In the genomic region with DNA sequence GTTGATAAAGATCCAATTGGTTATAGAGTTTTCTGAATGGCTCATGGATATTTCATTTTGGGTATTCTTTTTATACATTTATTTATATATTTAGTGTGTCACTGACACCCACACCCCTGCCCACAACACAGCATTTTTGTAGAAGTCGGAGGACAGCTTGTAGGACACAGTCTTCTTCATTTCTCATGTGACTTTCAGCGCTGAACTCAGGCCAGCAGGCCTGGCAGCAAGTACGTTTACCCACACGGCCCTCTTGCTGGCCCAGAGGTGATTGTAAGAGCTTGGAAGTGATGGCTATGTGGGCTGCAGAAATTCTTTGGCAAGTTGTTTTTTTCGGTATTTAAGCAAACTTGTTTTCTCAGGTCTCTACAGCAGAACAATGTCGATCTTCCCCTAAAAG, we compare ENCODE assay signal across 17 mouse cellular contexts. TPM values are rescaled to one million over a fixed set of nuclear protein-coding genes. Genes with fewer than 3 reads are reported as not detected.
DNase-seq lines count a peak whose midpoint lies in the region; ATAC-seq and TF ChIP-seq lines count a peak whose summit lies in the region.
"Had no signal": no experiment of that assay in that cellular context is flagged by ENCODE, and none has a peak within 500 bp of the region (broad histone marks: within the 10 kb centered on the region; RNA-seq: fewer than 3 reads in every experiment).

No protein-coding gene starts in this region.

- TF ChIP-seq POLR2A in liver, adult 2 months (IDR thresholded peaks at IDR 0.05; ENCODE audit: extremely low read depth, insufficient read depth, low read length), result no peak
- TF ChIP-seq POLR2A in thymus, adult 2 months (IDR thresholded peaks at IDR 0.05; ENCODE audit: control insufficient read depth, extremely low read depth, insufficient read depth, low read length, poor library complexity), result no peak

- H3K27me3 ChIP-seq in liver, adult 2 months (ENCODE audit: control insufficient read depth, insufficient read depth, low read length), result no peaks in the 10 kb centered on the region
- no peaks in the 10 kb centered on the region for H3K27me3 ChIP-seq in liver, embryonic 11.5 days (replicated peaks; ENCODE audit: control insufficient read depth, insufficient read depth, low read length)
- no peaks in the 10 kb centered on the region for H3K27me3 ChIP-seq in thymus, adult 2 months (ENCODE audit: control insufficient read depth, insufficient read depth, low read length)
- H3K27me3 ChIP-seq: embryonic facial prominence, embryonic 12.5 days had no signal

- TF ChIP-seq CTCF in liver, adult 2 months (IDR thresholded peaks at IDR 0.05; ENCODE audit: low read depth, low read length), result no peak
- no peak for TF ChIP-seq CTCF in thymus, adult 2 months (IDR thresholded peaks at IDR 0.05; ENCODE audit: borderline replicate concordance, control insufficient read depth, extremely low read depth, insufficient read depth, low read length, poor library complexity)

- no peaks in the 10 kb centered on the region for H3K9me3 ChIP-seq in liver, embryonic 11.5 days (ENCODE audit: control insufficient read depth, low read length)
- H3K9me3 ChIP-seq: embryonic facial prominence, embryonic 12.5 days had no signal

- H3K4me3 ChIP-seq in liver, adult 2 months (ENCODE audit: insufficient read depth, low read depth, low read length), result no peak overlapping the region
- H3K4me3 ChIP-seq in liver, embryonic 11.5 days (ENCODE audit: low read depth, low read length), result no peak overlapping the region
- no peak overlapping the region for H3K4me3 ChIP-seq in thymus, adult 2 months (ENCODE audit: control insufficient read depth, insufficient read depth, low read length)
- H3K4me3 ChIP-seq: embryonic facial prominence, embryonic 12.5 days had no signal

- no peaks in the 10 kb centered on the region for H3K4me1 ChIP-seq in liver, adult 2 months (ENCODE audit: control insufficient read depth, insufficient read depth, low read length)
- no peaks in the 10 kb centered on the region for H3K4me1 ChIP-seq in liver, embryonic 11.5 days (replicated peaks; ENCODE audit: control insufficient read depth, insufficient read depth, low read length)
- H3K4me1 ChIP-seq in thymus, adult 2 months (replicated peaks; ENCODE audit: control insufficient read depth, insufficient read depth, low read length), result no peaks in the 10 kb centered on the region
- H3K4me1 ChIP-seq: embryonic facial prominence, embryonic 12.5 days had no signal

- peaks cover 14% of the 10 kb centered on the region for H3K36me3 ChIP-seq in liver, adult 2 months (ENCODE audit: control insufficient read depth, insufficient read depth, low read length)
- 0 out of 2 replicates have a peak, but pooled peaks cover 2% of the 10 kb centered on the region for H3K36me3 ChIP-seq in liver, embryonic 11.5 days (ENCODE audit: control insufficient read depth, insufficient read depth, low read length)
- H3K36me3 ChIP-seq in thymus, adult 2 months (ENCODE audit: control insufficient read depth, insufficient read depth, low read length), result no peaks in the 10 kb centered on the region
- H3K36me3 ChIP-seq: embryonic facial prominence, embryonic 12.5 days had no signal

- H3K4me2 ChIP-seq in liver, embryonic 11.5 days, result no peak overlapping the region
- H3K4me2 ChIP-seq: embryonic facial prominence, embryonic 12.5 days had no signal

- DNase-seq in frontal cortex, postnatal 10 days (ENCODE audit: low spot score in 2 of 2), result no peak
- peak; percentile 28 for DNase-seq in liver, adult 2 months (ENCODE audit: extremely low read depth, low read depth, low spot score)
- no peak for DNase-seq in liver, embryonic 11.5 days (ENCODE audit: low spot score)
- DNase-seq in cerebellum, postnatal 10 days, result peak; percentile 9 to 20
- DNase-seq in heart, postnatal 36 days, result peak; percentile 34 to 38
- DNase-seq in embryo, embryonic 11 days, result no peak
- no peak for DNase-seq in thymus, adult 2 months
- DNase-seq: forebrain, postnatal 0 days; kidney, adult 8-10 months; kidney, postnatal 36 days; liver, postnatal 0 days; lung, postnatal 14 days; thymus, postnatal 36 days had no signal

- WGBS in liver, adult 2 months, result 49% methylated on average over 6 of the region's 6 CpGs
- WGBS in liver, embryonic 11.5 days, result 88% methylated on average over 6 of the region's 6 CpGs
- 91% methylated on average over 6 of the region's 6 CpGs for WGBS in thymus, adult 2 months

- H3K9ac ChIP-seq in liver, adult 2 months (ENCODE audit: low read depth, low read length), result no peak overlapping the region
- no peak overlapping the region for H3K9ac ChIP-seq in liver, embryonic 11.5 days (ENCODE audit: low read depth, low read length)
- H3K9ac ChIP-seq: embryonic facial prominence, embryonic 12.5 days; forebrain, postnatal 0 days; liver, postnatal 0 days had no signal

- intact Hi-C loops in heart, postnatal 36 days (cut with DNase I), result no loop called here

- ATAC-seq in frontal cortex, adult (ENCODE audit: low TSS enrichment), result peak; percentile 65; the same call in 1 of the 2 replicates
- ATAC-seq in liver, embryonic 11.5 days (replicated peaks; ENCODE audit: low FRiP score), result no peak
- ATAC-seq: forebrain, postnatal 0 days; inflammation-experienced regulatory T-cells, adult 6 months; liver, postnatal 0 days had no signal

- no peak overlapping the region for H3K27ac ChIP-seq in liver, adult 2 months (replicated peaks; ENCODE audit: insufficient read depth, low read depth, low read length)
- H3K27ac ChIP-seq in liver, embryonic 11.5 days (ENCODE audit: low read depth, low read length), result no peak overlapping the region
- H3K27ac ChIP-seq in thymus, adult 2 months (ENCODE audit: control insufficient read depth, insufficient read depth, low read length), result no peak overlapping the region
- H3K27ac ChIP-seq: embryonic facial prominence, embryonic 12.5 days; stomach, postnatal 0 days had no signal

- H3K79me2 ChIP-seq in liver, adult 2 months (ENCODE audit: control insufficient read depth, insufficient read depth, low read length), result no peaks in the 10 kb centered on the region

RNA-seq across cellular contexts. Expression of gene Uhrf1bp1l, which starts 49.3 kb away (rescaled TPM):
- 38.6 and 40.8 TPM in 2 replicates for total RNA-seq in liver, adult 2 months (2014; rRNA removed)
- polyA plus RNA-seq in liver, adult 2 months (2012; rRNA removed), result 16.0 and 16.5 TPM in 2 replicates
- 24.4 and 26.8 TPM in 2 replicates for polyA plus RNA-seq in liver, embryonic 11.5 days (2014; fragmentation: Nextera tagmentation; extraction: Ambion mirVana)
- 10 to 100 TPM; 23.5 to 25.4 TPM for total RNA-seq in heart, postnatal 36 days (2021)
- polyA plus RNA-seq in thymus, adult 2 months (2012; rRNA removed), result 20.4 and 20.7 TPM in 2 replicates

Comparison
In these comparisons a context has a peak if more than half of its experiments do, and no peak if none do; other contexts are left out.
1. DNase-seq: peak in liver, adult 2 months (single experiment), cerebellum, postnatal 10 days (2 of 2) and heart, postnatal 36 days (2 of 2); none in frontal cortex, postnatal 10 days (0 of 2), liver, embryonic 11.5 days (single experiment), embryo, embryonic 11 days (single experiment) and thymus, adult 2 months (single experiment).